Mouse (Mus musculus) layer of hippocampus, adult 9-10 months (tissue): ENCODE measurements at regions not wholly inside any gene's neighbourhood (a gene's known extent, or its start where the extent isn't known, plus 50 kb on each side); places are given as distances from the start of the nearest gene placed in this dataset.

Experiments used
- DNase-seq: peaks from one replicate; pipeline ENCODE4 v3.0.0; 2022; ENCODE audit warnings: low spot score

- DNase-seq, result no peak
These were observed 727.3 kb upstream of the Frg1 start for GRCm38 (mm10) chr8:42144220-42144619.

GRCm38 (mm10) chr8:42107582-42107981, 690.7 kb upstream of the Frg1 start:
- DNase-seq, result no peak

GRCm38 (mm10) chr8:42069314-42069713, 652.4 kb upstream of the Frg1 start:
- DNase-seq, result no peak

- DNase-seq, result no peak
These were observed 626.7 kb upstream of the Frg1 start for GRCm38 (mm10) chr8:42043526-42043925.

- DNase-seq, result no peak
These were observed 622.4 kb upstream of the Frg1 start for GRCm38 (mm10) chr8:42039245-42039644.

- DNase-seq, result no peak
These were observed 610.1 kb upstream of the Frg1 start for GRCm38 (mm10) chr8:42026934-42027333.

GRCm38 (mm10) chr8:42017786-42018185, 600.9 kb upstream of the Frg1 start:
- DNase-seq, result no peak

GRCm38 (mm10) chr8:42003170-42003569, 586.3 kb upstream of the Frg1 start:
- no peak for DNase-seq

GRCm38 (mm10) chr8:41989040-41989501, 572.2 kb upstream of the Frg1 start:
- DNase-seq, result peak; percentile 27

- no peak for DNase-seq
These were observed 571.3 kb upstream of the Frg1 start for GRCm38 (mm10) chr8:41988216-41988615.

GRCm38 (mm10) chr8:41987417-41987816, 570.5 kb upstream of the Frg1 start:
- DNase-seq, result no peak

GRCm38 (mm10) chr8:41972416-41972815, 555.5 kb upstream of the Frg1 start:
- no peak for DNase-seq

- DNase-seq, result no peak
These were observed 553.7 kb upstream of the Frg1 start for GRCm38 (mm10) chr8:41970536-41970935.

GRCm38 (mm10) chr8:41969408-41969807, 552.5 kb upstream of the Frg1 start:
- no peak for DNase-seq

- no peak for DNase-seq
These were observed 547.2 kb upstream of the Frg1 start for GRCm38 (mm10) chr8:41964088-41964487.

- DNase-seq, result no peak
These were observed 540.0 kb upstream of the Frg1 start for GRCm38 (mm10) chr8:41956878-41957277.

- no peak for DNase-seq
These were observed 533.9 kb upstream of the Frg1 start for GRCm38 (mm10) chr8:41950736-41951135.

GRCm38 (mm10) chr8:41939298-41939697, 522.4 kb upstream of the Frg1 start:
- DNase-seq, result no peak

GRCm38 (mm10) chr8:41921106-41921505, 504.2 kb upstream of the Frg1 start:
- DNase-seq, result no peak

GRCm38 (mm10) chr8:41920536-41920935, 503.7 kb upstream of the Frg1 start:
- no peak for DNase-seq

- no peak for DNase-seq
These were observed 461.3 kb upstream of the Frg1 start for GRCm38 (mm10) chr8:41878029-41878748.

- no peak for DNase-seq
These were observed 452.9 kb upstream of the Frg1 start for GRCm38 (mm10) chr8:41869681-41870356.

- no peak for DNase-seq
These were observed 444.0 kb upstream of the Frg1 start for GRCm38 (mm10) chr8:41860918-41861317.

GRCm38 (mm10) chr8:41831713-41832112, 414.8 kb upstream of the Frg1 start:
- no peak for DNase-seq
